Mouse (Mus musculus) ES-E14 (cell line): ENCODE results near the gene Rpusd3. TPM values are rescaled to one million over a fixed set of nuclear protein-coding genes. Genes with fewer than 3 reads are reported as not detected.

ENCODE experiments used
- DNase-seq: peaks from one replicate; pipeline ENCODE4 v3.0.0-alpha.2; 2013; ENCODE audit warnings: low read depth, low spot score
- H3K27ac ChIP-seq: 2 replicates; pipeline ENCODE4 v1.5.1; 2012; ENCODE audit warnings: low read depth, mild to moderate bottlenecking, low read length, moderate library complexity, mixed read lengths; ENCODE audit not compliant: poor library complexity, insufficient read depth, severe bottlenecking
- H3K36me3 ChIP-seq: 2 replicates; pipeline ENCODE4 v1.6.1; 2012; ENCODE audit warnings: mild to moderate bottlenecking, low read length, moderate library complexity, mixed read lengths; ENCODE audit not compliant: control insufficient read depth, poor library complexity, insufficient read depth, severe bottlenecking
- H3K4me1 ChIP-seq, 2 experiments: fragments of 150-350 bp in 1 of 2; sonication (generic) in 1 of 2; 2 replicates each; pipeline ENCODE4 v1.6.1; 2012; ENCODE audit warnings: low read length in 2 of 2, mild to moderate bottlenecking in 1 of 2, mixed read lengths in 1 of 2; ENCODE audit not compliant: control insufficient read depth in 2 of 2, insufficient read depth in 2 of 2, poor library complexity in 1 of 2
- H3K4me3 ChIP-seq, 2 experiments: fragments of 150-350 bp in 1 of 2; sonication (generic) in 1 of 2; 2 replicates each; pipeline ENCODE4 v1.5.1; 2012; ENCODE audit warnings: low read length in 2 of 2, low read depth in 1 of 2, mild to moderate bottlenecking in 1 of 2, mixed read lengths in 1 of 2; ENCODE audit not compliant: insufficient read depth in 1 of 2, poor library complexity in 1 of 2, severe bottlenecking in 1 of 2
- H3K9ac ChIP-seq: 2 replicates; pipeline ENCODE4 v1.6.1; 2012; ENCODE audit warnings: low read depth, mild to moderate bottlenecking, low read length, mixed read lengths; ENCODE audit not compliant: poor library complexity, insufficient read depth, severe bottlenecking
- H3K9me3 ChIP-seq: fragments of 150-350 bp; sonication (generic); 2 replicates; pipeline ENCODE4 v1.6.1; 2012; ENCODE audit warnings: low read depth, mild to moderate bottlenecking, low read length; ENCODE audit not compliant: control insufficient read depth, insufficient read depth
- CHD2 ChIP-seq: IDR thresholded peaks from 2 replicates; pipeline ENCODE4 v1.6.1; 2014; ENCODE audit warnings: mild to moderate bottlenecking, low read depth, low read length, inconsistent platforms
- HCFC1 ChIP-seq: IDR thresholded peaks from 2 replicates; pipeline ENCODE4 v1.6.1; 2012; ENCODE audit warnings: low read length, inconsistent platforms, borderline replicate concordance; ENCODE audit not compliant: insufficient read depth
- MAFK ChIP-seq: IDR thresholded peaks from 2 replicates; pipeline ENCODE4 v1.6.1; 2014; ENCODE audit warnings: mild to moderate bottlenecking, low read depth, low read length, inconsistent platforms; ENCODE audit not compliant: insufficient read depth
- ZC3H11A ChIP-seq: IDR thresholded peaks from 2 replicates; pipeline ENCODE4 v1.6.1; 2012; ENCODE audit warnings: low read depth, mild to moderate bottlenecking, inconsistent platforms, low read length, borderline replicate concordance
- ZNF384 ChIP-seq: IDR thresholded peaks from 2 replicates; pipeline ENCODE4 v1.6.1; 2012; ENCODE audit warnings: low read depth, low read length, inconsistent platforms
- in situ Hi-C, 2 experiments: fragments of 600-800 bp; cut with MboI; formaldehyde crosslinking; loops; one replicate each; pipeline ENCODE4 v1.15.1; 2025; ENCODE audit warnings: low sequenced_read_pairs in 2 of 2, inconsistent platforms in 1 of 2; ENCODE audit not compliant: unreplicated experiment in 2 of 2
- total RNA-seq: library from RNA; depleted of rRNA; stranded (reverse); fragments of 300-350 nt; gene quantifications from 2 replicates; pipeline ENCODE4 v1.2.3, GENCODE M21; 2012

Gene Rpusd3
- total RNA-seq, 1 experiment, result 34.5 TPM

DNA sequence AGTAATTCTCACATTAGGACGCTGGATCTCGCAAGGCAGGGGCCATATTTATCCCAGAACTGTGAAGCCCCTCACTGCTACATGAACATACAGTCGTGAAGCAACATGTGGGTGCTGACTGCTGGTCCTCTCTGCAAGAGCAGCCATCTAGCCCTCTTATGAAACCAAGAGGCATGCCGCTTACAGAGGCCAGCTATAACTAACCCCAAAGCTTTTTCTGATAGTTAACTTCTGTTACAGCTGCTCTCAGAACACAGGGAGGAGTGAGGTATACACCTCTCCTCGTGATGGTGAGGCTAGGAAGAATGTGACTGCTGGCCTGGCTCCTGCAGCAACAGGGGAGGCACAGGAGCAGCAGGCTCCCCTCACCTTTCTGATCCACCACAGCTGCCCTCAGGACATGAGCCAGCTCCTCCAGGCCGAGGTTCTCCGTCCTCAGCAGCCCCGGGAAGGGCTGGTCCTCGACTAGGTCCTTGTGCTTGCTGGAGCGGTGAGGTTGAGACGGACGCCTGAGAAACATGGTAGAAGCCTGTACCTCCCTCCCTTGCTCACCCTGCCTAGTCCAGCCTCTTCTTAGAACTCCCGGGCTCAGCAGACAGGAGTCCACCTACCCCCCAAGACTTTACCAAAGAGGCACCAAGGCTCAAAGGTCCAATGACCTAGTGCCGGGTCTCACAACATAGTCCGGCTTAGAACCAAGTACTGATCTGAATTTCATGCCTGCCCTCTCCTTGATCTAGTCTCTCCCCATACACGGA lies 520 bp downstream of the Rpusd3 start:
- H3K4me1 ChIP-seq, result peaks cover 0 to 5% of the 10 kb centered on the region in 2 experiments; a peak in 1 of 4 replicates
- H3K4me3 ChIP-seq, result peak overlapping the region; percentile 81 to 82
- DNase-seq, result no peak
- H3K9ac ChIP-seq, result peak overlapping the region; percentile 84
- in situ Hi-C loops, result no loop called here
- no peaks in the 10 kb centered on the region for H3K9me3 ChIP-seq
- TF ChIP-seq CHD2 (no peak), MAFK (no peak), ZC3H11A (no peak), HCFC1 (no peak), ZNF384 (no peak)
- peaks cover 16% of the 10 kb centered on the region for H3K36me3 ChIP-seq
- no peak overlapping the region for H3K27ac ChIP-seq

DNA sequence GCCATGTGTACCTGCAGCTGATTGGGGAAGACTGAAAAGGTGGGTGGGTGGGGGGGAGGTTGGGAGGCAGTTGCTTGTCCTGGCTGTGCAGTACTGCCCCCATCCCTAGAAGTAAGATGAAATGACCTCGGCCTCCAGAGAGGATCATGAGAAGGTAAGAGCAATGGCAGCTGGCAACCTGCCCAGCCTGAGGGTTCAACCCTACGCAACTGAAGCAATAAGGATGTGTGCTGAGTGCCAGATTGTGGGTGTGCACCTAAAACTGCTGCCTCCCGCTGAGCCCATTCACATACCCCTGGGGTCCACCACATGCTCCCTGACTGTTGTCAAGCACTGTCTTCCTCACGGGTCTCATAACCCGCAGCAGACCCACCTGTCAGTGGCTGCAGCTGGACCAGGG lies 2.7 kb downstream of the Rpusd3 start:
- in situ Hi-C loops, result no loop called here
- H3K4me1 ChIP-seq, result peaks cover 0 to 18% of the 10 kb centered on the region in 2 experiments; a peak in 2 of 4 replicates
- DNase-seq, result no peak
- H3K4me3 ChIP-seq, result no peak overlapping the region
- H3K27ac ChIP-seq, result no peak overlapping the region
- H3K9ac ChIP-seq, result no peak overlapping the region
- TF ChIP-seq ZNF384 (no peak), HCFC1 (no peak), CHD2 (no peak), ZC3H11A (no peak), MAFK (no peak)
- H3K36me3 ChIP-seq, result peaks cover 16% of the 10 kb centered on the region
- no peaks in the 10 kb centered on the region for H3K9me3 ChIP-seq

DNA sequence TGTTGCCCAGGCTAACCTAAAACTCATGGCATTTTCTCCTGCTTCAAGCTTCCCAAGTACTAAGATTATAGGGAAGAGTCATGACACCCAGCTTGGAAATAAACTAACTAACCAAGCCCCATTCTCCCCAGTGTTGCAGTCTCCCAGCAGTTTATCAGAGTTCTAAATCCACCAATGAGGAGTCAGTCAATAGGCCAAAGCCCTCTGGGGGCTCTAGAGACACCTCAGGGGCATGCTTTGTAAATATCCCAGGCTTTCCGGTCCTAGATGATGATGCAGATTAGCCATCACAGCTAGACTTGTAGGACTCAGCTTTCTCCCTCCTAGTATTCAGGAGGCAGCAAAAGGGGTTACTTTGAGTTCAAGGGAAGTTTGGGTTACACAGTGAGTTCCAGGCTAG lies 9.1 kb downstream of the Rpusd3 start:
- no peak overlapping the region for H3K4me3 ChIP-seq
- DNase-seq, result no peak
- H3K9me3 ChIP-seq, result no peaks in the 10 kb centered on the region
- in situ Hi-C loops, result no loop called here
- peaks cover 0 to 24% of the 10 kb centered on the region in 2 experiments; a peak in 3 of 4 replicates for H3K4me1 ChIP-seq
- peaks cover 5% of the 10 kb centered on the region; the same call in 1 of the 2 replicates for H3K36me3 ChIP-seq
- H3K9ac ChIP-seq, result no peak overlapping the region
- TF ChIP-seq ZNF384 (no peak), MAFK (no peak), ZC3H11A (no peak), HCFC1 (no peak)
- H3K27ac ChIP-seq, result no peak overlapping the region; the same call in 1 of the 2 replicates

DNA sequence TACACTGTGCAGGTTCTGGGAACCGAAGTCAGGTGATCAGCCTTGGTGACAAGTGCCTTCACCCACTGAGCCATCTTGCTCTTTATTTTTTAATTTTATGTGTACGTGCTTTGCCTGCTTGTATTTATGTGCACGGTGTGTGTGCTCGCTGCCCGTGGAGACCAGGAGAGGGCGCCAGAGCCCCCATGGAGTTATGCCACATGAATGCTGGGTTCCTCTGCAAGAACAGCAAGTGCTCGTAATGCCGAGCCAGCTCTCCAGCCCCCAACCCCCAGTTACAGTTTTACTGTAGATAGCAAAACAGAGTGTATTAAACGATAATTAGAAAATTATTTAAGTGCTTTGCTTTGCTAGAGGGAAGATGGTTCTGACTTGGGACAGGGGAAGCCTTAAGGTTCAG lies 12.5 kb downstream of the Rpusd3 start:
- TF ChIP-seq HCFC1 (no peak), ZNF384 (no peak), CHD2 (no peak), ZC3H11A (no peak), MAFK (no peak)
- in situ Hi-C loops, result no loop called here
- Histone ChIP-seq H3K27ac (no peak overlapping the region), H3K36me3 (peaks cover 3% of the 10 kb centered on the region; the same call in 1 of the 2 replicates), H3K4me3 (no peak overlapping the region), H3K4me1 (peaks cover 0 to 11% of the 10 kb centered on the region in 2 experiments; a peak in 2 of 4 replicates), H3K9me3 (no peaks in the 10 kb centered on the region), H3K9ac (no peak overlapping the region)
- peak; percentile 58 for DNase-seq
